Mouse (Mus musculus): ENCODE results near the gene Ssr1. TPM values are rescaled to one million over a fixed set of nuclear protein-coding genes. Genes with fewer than 3 reads are reported as not detected.

The Ssr1 gene
- total RNA-seq (2023) = 10 to 100 TPM; 67.0 to 78.7 TPM

GRCm38 (mm10) chr13:37993704-37994404 lies at the start of gene Ssr1:
TSS of gene Ssr1 (minus strand) at chr13:37994217.

GRCm38 (mm10) chr13:38037044-38037687 lies 43.1 kb upstream of the Ssr1 start, which contains the start of gene Cage1:
TSS of gene Cage1 (minus strand) at chr13:38037069.

GRCm38 (mm10) chr13:38036343-38037043 lies 42.5 kb upstream of the Ssr1 start, which contains the start of gene Riok1:
TSS of gene Riok1 (plus strand) at chr13:38036995.

Other genes with a start within 250 kb of the Ssr1 start
- 10 to 100 TPM; 51.1 to 66.8 TPM for gene Rreb1, start 215.8 kb downstream of the Ssr1 start, total RNA-seq (2023)
- 10 to 100 TPM; 64.4 to 76.0 TPM for gene Riok1, start 42.8 kb upstream of the Ssr1 start, total RNA-seq (2023)
- gene Cage1, start 42.9 kb upstream of the Ssr1 start, total RNA-seq (2023) = 1 to 10 TPM; 2.1 to 3.2 TPM
- gene Dsp, start 157.1 kb upstream of the Ssr1 start, total RNA-seq (2023) = under 1 TPM; 0.33 to 0.35 TPM
- gene Snrnp48, start 210.7 kb upstream of the Ssr1 start, total RNA-seq (2023) = 10 to 100 TPM; 11.8 to 15.7 TPM

Data from neutrophil, adult 59 days (primary cell).